Mouse (Mus musculus) liver, embryonic 11.5 days (tissue): Measurements from ENCODE around the gene Zer1. TPM values are rescaled to one million over a fixed set of nuclear protein-coding genes. Genes with fewer than 3 reads are reported as not detected.

Experiments used
- polyA plus RNA-seq: library from polyadenylated mRNA; unstranded; fragments of >200 nt; fragmentation: Nextera tagmentation; extraction: Ambion mirVana; gene quantifications from 2 replicates; pipeline ENCODE4 v1.2.1, GENCODE M21; 2014

The Zer1 gene
- polyA plus RNA-seq, 1 experiment from 2014 or later, result 6.2 TPM

Other genes starting within 250 kb of the Zer1 start
- gene Odf2, start 235.4 kb downstream of the Zer1 start, polyA plus RNA-seq, result 81.7 and 83.4 TPM in 2 replicates
- 58.0 and 62.8 TPM in 2 replicates for gene Gle1, start 189.2 kb downstream of the Zer1 start, polyA plus RNA-seq
- gene Sptan1, start 159.0 kb downstream of the Zer1 start, polyA plus RNA-seq, result 40.4 and 50.2 TPM in 2 replicates
- 22.1 and 25.1 TPM in 2 replicates for gene Wdr34, start 75.7 kb downstream of the Zer1 start, polyA plus RNA-seq
- 641 and 659 TPM in 2 replicates for gene Set, start 67.2 kb downstream of the Zer1 start, polyA plus RNA-seq
- gene Pkn3, start 46.9 kb downstream of the Zer1 start, polyA plus RNA-seq, result 9.6 and 10.2 TPM in 2 replicates
- gene Zdhhc12, start 30.9 kb downstream of the Zer1 start, polyA plus RNA-seq, result 51.9 and 53.7 TPM in 2 replicates
- gene Tbc1d13, start 9.2 kb upstream of the Zer1 start, polyA plus RNA-seq, result 6.9 and 9.2 TPM in 2 replicates
- 27.1 and 29.1 TPM in 2 replicates for gene Endog, start 46.9 kb upstream of the Zer1 start, polyA plus RNA-seq
- gene Spout1, start 53.9 kb upstream of the Zer1 start, polyA plus RNA-seq, result 85.0 and 87.2 TPM in 2 replicates
- 17.7 and 18.2 TPM in 2 replicates for gene Kyat1, start 81.3 kb upstream of the Zer1 start, polyA plus RNA-seq
- 21.4 and 21.7 TPM in 2 replicates for gene Lrrc8a, start 113.1 kb upstream of the Zer1 start, polyA plus RNA-seq
- 0.16 and 0.23 TPM in 2 replicates for gene Gm28035, start 116.0 kb upstream of the Zer1 start, polyA plus RNA-seq
- gene Phyhd1, start 141.6 kb upstream of the Zer1 start, polyA plus RNA-seq, result 10.5 and 11.7 TPM in 2 replicates
- not detected in 2 replicates for gene Gm28038, start 156.5 kb upstream of the Zer1 start, polyA plus RNA-seq
- 24.2 and 25.6 TPM in 2 replicates for gene Dolk, start 161.7 kb upstream of the Zer1 start, polyA plus RNA-seq
- gene Nup188, start 161.8 kb upstream of the Zer1 start, polyA plus RNA-seq, result 60.1 and 64.5 TPM in 2 replicates
- 44.0 and 48.9 TPM in 2 replicates for gene Sh3glb2, start 234.8 kb upstream of the Zer1 start, polyA plus RNA-seq
- 19.7 and 21.2 TPM in 2 replicates for gene Miga2, start 239.6 kb upstream of the Zer1 start, polyA plus RNA-seq